Mouse (Mus musculus) midbrain, embryonic 15.5 days (tissue): ENCODE results near the gene Gm29866. TPM values are rescaled to one million over a fixed set of nuclear protein-coding genes. Genes with fewer than 3 reads are reported as not detected.
"Not testable (repeated sequence)": the region's sequence is repeated elsewhere in the genome, so short reads cannot be mapped to it uniquely, and the experiment has no call there.

ENCODE experiments used
- ATAC-seq: fragments of 200-750 bp; cut with Nextera tagmentation; replicated peaks from 2 replicates; pipeline ENCODE4 v1.8.0; 2017; ENCODE audit warnings: moderate TSS enrichment
- H3K27ac ChIP-seq: fragments of 300-500 bp; sonication (generic); 2 replicates; pipeline ENCODE4 v1.5.1; 2015; ENCODE audit warnings: mild to moderate bottlenecking, inconsistent platforms
- H3K27me3 ChIP-seq: fragments of 300-500 bp; sonication (generic); replicated peaks from 2 replicates; pipeline ENCODE4 v1.6.1; 2015; ENCODE audit warnings: inconsistent platforms
- H3K36me3 ChIP-seq: fragments of 300-500 bp; sonication (generic); replicated peaks from 2 replicates; pipeline ENCODE4 v1.6.1; 2015; ENCODE audit warnings: inconsistent platforms
- H3K4me1 ChIP-seq: fragments of 300-500 bp; sonication (generic); 2 replicates; pipeline ENCODE4 v1.6.1; 2015; ENCODE audit warnings: inconsistent platforms
- H3K4me2 ChIP-seq: fragments of 300-500 bp; sonication (generic); 2 replicates; pipeline ENCODE4 v1.6.1; 2015; ENCODE audit warnings: inconsistent platforms, mild to moderate bottlenecking, moderate library complexity
- H3K4me3 ChIP-seq: fragments of 300-500 bp; sonication (generic); 2 replicates; pipeline ENCODE4 v1.5.1; 2015; ENCODE audit warnings: mild to moderate bottlenecking, inconsistent platforms
- H3K9ac ChIP-seq: fragments of 300-500 bp; sonication (generic); 2 replicates; pipeline ENCODE4 v1.6.1; 2015; ENCODE audit warnings: mild to moderate bottlenecking, inconsistent platforms
- H3K9me3 ChIP-seq: fragments of 300-500 bp; sonication (generic); 2 replicates; pipeline ENCODE4 v1.6.1; 2016; ENCODE audit warnings: inconsistent platforms
- WGBS: fragments of 180-500 bp; shearing (Covaris S2); methylation state at CpG from one replicate; pipeline ENCODE4 v1.1.7; 2015; ENCODE audit warnings: mixed read lengths; 5-methylcytosine and 5-hydroxymethylcytosine counted together
- polyA plus RNA-seq: library from polyadenylated mRNA; unstranded; fragments of >200 nt; fragmentation: Nextera tagmentation; extraction: Ambion mirVana; gene quantifications from 2 replicates; pipeline ENCODE4 v1.2.1, GENCODE M21; 2015

Gm29866 gene
- polyA plus RNA-seq: not detected in 2 replicates

- not testable (repeated sequence) for H3K36me3 ChIP-seq, H3K27me3 ChIP-seq, H3K9me3 ChIP-seq, H3K4me3 ChIP-seq, H3K9ac ChIP-seq, H3K4me2 ChIP-seq, H3K4me1 ChIP-seq, H3K27ac ChIP-seq, ATAC-seq
- WGBS: no CpG with 5 or more reads among the region's 6 CpGs
Observed at GRCm38 (mm10) chrY:20993557-20993956, at the start of gene Gm29866. Gene Gm29866 (minus strand): TSS chrY:20993657.

Other genes starting within 250 kb of the Gm29866 start
- gene Gm20909, start 170.9 kb upstream of the Gm29866 start, polyA plus RNA-seq: not detected in 2 replicates
- not detected in 2 replicates for gene Gm20865, start 247.9 kb upstream of the Gm29866 start, polyA plus RNA-seq